Comparison of ENCODE assay signal across 13 mouse cellular contexts in the genomic region with DNA sequence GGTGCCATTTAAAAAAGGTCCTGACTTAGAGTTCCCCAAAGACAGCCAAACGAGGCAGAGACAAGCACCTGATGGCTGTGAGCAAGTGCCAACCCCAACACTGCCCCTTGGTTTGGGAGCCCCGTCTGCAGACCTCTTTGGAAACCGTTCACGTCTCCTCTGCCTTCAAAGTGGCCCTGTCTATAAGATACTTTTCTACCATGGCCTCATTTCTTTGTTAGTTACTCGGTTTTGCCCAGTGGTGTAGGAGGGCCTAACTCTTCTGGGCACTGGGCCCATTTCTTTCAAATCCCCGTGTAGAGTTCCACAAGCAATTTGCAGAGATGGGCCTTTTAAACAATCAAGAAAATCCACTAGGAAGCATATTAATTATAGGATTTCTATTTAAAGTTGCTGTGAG. TPM values are rescaled to one million over a fixed set of nuclear protein-coding genes. Genes with fewer than 3 reads are reported as not detected.
DNase-seq lines count a peak whose midpoint lies in the region; ATAC-seq and TF ChIP-seq lines count a peak whose summit lies in the region.
"Had no signal": no experiment of that assay in that cellular context is flagged by ENCODE, and none has a peak within 500 bp of the region (broad histone marks: within the 10 kb centered on the region; RNA-seq: fewer than 3 reads in every experiment).

No protein-coding gene starts in this region.

- TF ChIP-seq CTCF in hindbrain, postnatal 0 days (IDR thresholded peaks at IDR 0.05; ENCODE audit: low read depth), result no peak

- WGBS in hindbrain, embryonic 14.5 days, result 53% methylated on average over 6 of the region's 6 CpGs
- 81% methylated on average over 6 of the region's 6 CpGs for WGBS in hindbrain, embryonic 12.5 days
- WGBS in midbrain, embryonic 14.5 days, result 69% methylated on average over 6 of the region's 6 CpGs
- 84% methylated on average over 6 of the region's 6 CpGs for WGBS in midbrain, embryonic 10.5 days
- WGBS in hindbrain, postnatal 0 days, result 38% methylated on average over 6 of the region's 6 CpGs

- H3K4me2 ChIP-seq in hindbrain, embryonic 14.5 days (replicated peaks), result no peak overlapping the region
- no peak overlapping the region for H3K4me2 ChIP-seq in hindbrain, embryonic 12.5 days (replicated peaks)
- H3K4me2 ChIP-seq in midbrain, embryonic 14.5 days (ENCODE audit: low read length), result no peak overlapping the region
- H3K4me2 ChIP-seq in hindbrain, postnatal 0 days (ENCODE audit: low read depth, low read length), result no peak overlapping the region
- H3K4me2 ChIP-seq: heart, embryonic 13.5 days had no signal

- H3K4me1 ChIP-seq in hindbrain, embryonic 14.5 days (replicated peaks; ENCODE audit: control insufficient read depth, insufficient read depth, low read length), result peaks cover 38% of the 10 kb centered on the region
- H3K4me1 ChIP-seq in hindbrain, embryonic 12.5 days, result peaks cover 34% of the 10 kb centered on the region
- H3K4me1 ChIP-seq in midbrain, embryonic 14.5 days (ENCODE audit: control insufficient read depth, insufficient read depth, low read length), result peaks cover 34% of the 10 kb centered on the region
- H3K4me1 ChIP-seq in midbrain, embryonic 10.5 days, result peaks cover 18% of the 10 kb centered on the region
- H3K4me1 ChIP-seq in hindbrain, postnatal 0 days (ENCODE audit: insufficient read depth, low read length), result peaks cover 7% of the 10 kb centered on the region; the same call in 1 of the 2 replicates

- ATAC-seq in hindbrain, embryonic 14.5 days (ENCODE audit: low FRiP score), result peak; percentile 35; the same call in 1 of the 2 replicates
- no peak for ATAC-seq in hindbrain, embryonic 12.5 days (ENCODE audit: low FRiP score)
- ATAC-seq in midbrain, embryonic 14.5 days (ENCODE audit: low FRiP score, low TSS enrichment), result no peak
- ATAC-seq in hindbrain, postnatal 0 days, result peak; percentile 88; the same call in 1 of the 2 replicates

- no peak overlapping the region for H3K27ac ChIP-seq in hindbrain, embryonic 14.5 days
- H3K27ac ChIP-seq in hindbrain, embryonic 12.5 days, result no peak overlapping the region
- H3K27ac ChIP-seq in midbrain, embryonic 14.5 days (replicated peaks; ENCODE audit: low read depth, low read length), result no peak overlapping the region
- H3K27ac ChIP-seq in midbrain, embryonic 10.5 days (replicated peaks), result no peak overlapping the region
- H3K27ac ChIP-seq in hindbrain, postnatal 0 days, result peak overlapping the region; percentile 37; the same call in 1 of the 2 replicates
- H3K27ac ChIP-seq: heart, embryonic 13.5 days had no signal

- DNase-seq in hindbrain, embryonic 14.5 days (ENCODE audit: low spot score), result no peak
- peak; percentile 53 for DNase-seq in midbrain, embryonic 14.5 days
- DNase-seq in midbrain, embryonic 10.5 days (ENCODE audit: low spot score), result no peak
- peak; percentile 73 for DNase-seq in hindbrain, postnatal 0 days (ENCODE audit: low spot score)
- peak; percentile 18 for DNase-seq in right cerebral cortex, postnatal 14 days
- no peak for DNase-seq in gastrocnemius, postnatal 14 days
- DNase-seq: adrenal gland, postnatal 25 days; cerebellum, adult 18-20 months; embryo, embryonic 11 days; kidney, adult 18-20 months; lung, adult 18-20 months had no signal

- H3K9ac ChIP-seq in hindbrain, embryonic 14.5 days, result no peak overlapping the region
- H3K9ac ChIP-seq in hindbrain, embryonic 12.5 days, result no peak overlapping the region
- no peak overlapping the region for H3K9ac ChIP-seq in midbrain, embryonic 14.5 days (replicated peaks; ENCODE audit: low read length)
- H3K9ac ChIP-seq in hindbrain, postnatal 0 days (replicated peaks; ENCODE audit: low read length), result no peak overlapping the region
- H3K9ac ChIP-seq: heart, embryonic 13.5 days had no signal

- no peak overlapping the region for H3K4me3 ChIP-seq in hindbrain, embryonic 14.5 days (replicated peaks; ENCODE audit: low read length)
- H3K4me3 ChIP-seq in hindbrain, embryonic 12.5 days, result no peak overlapping the region
- H3K4me3 ChIP-seq in midbrain, embryonic 14.5 days (replicated peaks; ENCODE audit: low read depth, low read length), result no peak overlapping the region
- H3K4me3 ChIP-seq in midbrain, embryonic 10.5 days, result no peak overlapping the region
- no peak overlapping the region for H3K4me3 ChIP-seq in hindbrain, postnatal 0 days (ENCODE audit: low read length)
- H3K4me3 ChIP-seq: heart, embryonic 13.5 days had no signal

- intact Hi-C loops in gastrocnemius, postnatal 14 days (cut with DNase I; ENCODE audit: low total_unique reads), result no loop called here

- no peaks in the 10 kb centered on the region for H3K9me3 ChIP-seq in hindbrain, embryonic 14.5 days (ENCODE audit: control insufficient read depth, low read length)
- H3K9me3 ChIP-seq in hindbrain, embryonic 12.5 days (replicated peaks), result no peaks in the 10 kb centered on the region
- H3K9me3 ChIP-seq in midbrain, embryonic 14.5 days (ENCODE audit: control insufficient read depth, low read length), result no peaks in the 10 kb centered on the region
- H3K9me3 ChIP-seq in midbrain, embryonic 10.5 days (replicated peaks), result no peaks in the 10 kb centered on the region
- H3K9me3 ChIP-seq in hindbrain, postnatal 0 days (ENCODE audit: low read length), result no peaks in the 10 kb centered on the region
- H3K9me3 ChIP-seq: heart, embryonic 13.5 days had no signal

- no peaks in the 10 kb centered on the region for H3K27me3 ChIP-seq in hindbrain, embryonic 14.5 days (ENCODE audit: control insufficient read depth, insufficient read depth, low read length)
- H3K27me3 ChIP-seq in hindbrain, embryonic 12.5 days, result no peaks in the 10 kb centered on the region
- H3K27me3 ChIP-seq in midbrain, embryonic 14.5 days (ENCODE audit: control insufficient read depth, insufficient read depth, low read length), result no peaks in the 10 kb centered on the region
- no peaks in the 10 kb centered on the region for H3K27me3 ChIP-seq in midbrain, embryonic 10.5 days (ENCODE audit: low read depth, poor library complexity, severe bottlenecking)
- no peaks in the 10 kb centered on the region for H3K27me3 ChIP-seq in hindbrain, postnatal 0 days (ENCODE audit: insufficient read depth, low read length)
- H3K27me3 ChIP-seq: heart, embryonic 13.5 days had no signal

- peaks cover 10% of the 10 kb centered on the region; the same call in 1 of the 2 replicates for H3K36me3 ChIP-seq in hindbrain, embryonic 14.5 days (replicated peaks; ENCODE audit: control insufficient read depth, insufficient read depth)
- H3K36me3 ChIP-seq in hindbrain, embryonic 12.5 days, result peaks cover 4% of the 10 kb centered on the region; the same call in 1 of the 2 replicates
- peaks cover 3% of the 10 kb centered on the region; the same call in 1 of the 2 replicates for H3K36me3 ChIP-seq in midbrain, embryonic 14.5 days (ENCODE audit: control insufficient read depth, insufficient read depth, low read length)
- H3K36me3 ChIP-seq in midbrain, embryonic 10.5 days, result peaks cover 37% of the 10 kb centered on the region
- H3K36me3 ChIP-seq in hindbrain, postnatal 0 days (ENCODE audit: insufficient read depth, low read length), result no peaks in the 10 kb centered on the region

RNA-seq across cellular contexts. Expression of gene Lrpprc, which starts 43.4 kb away (rescaled TPM):
- polyA plus RNA-seq in hindbrain, embryonic 14.5 days (2014; fragmentation: Nextera tagmentation; extraction: Ambion mirVana), result 50.7 and 51.1 TPM in 2 replicates
- 52.0 and 52.3 TPM in 2 replicates for polyA plus RNA-seq in hindbrain, embryonic 12.5 days (2016; fragmentation: Nextera tagmentation; extraction: Ambion mirVana)
- polyA plus RNA-seq in midbrain, embryonic 14.5 days (2014; fragmentation: Nextera tagmentation; extraction: Ambion mirVana), result 36.4 and 51.4 TPM in 2 replicates
- 49.4 and 50.4 TPM in 2 replicates for polyA plus RNA-seq in midbrain, embryonic 10.5 days (2016; fragmentation: Nextera tagmentation; extraction: Ambion mirVana)
- total RNA-seq in hindbrain, postnatal 0 days (2014; rRNA removed), result 46.1 and 47.3 TPM in 2 replicates
- 38.1 and 39.1 TPM in 2 replicates for polyA plus RNA-seq in hindbrain, postnatal 0 days (2015; fragmentation: Nextera tagmentation; extraction: Ambion mirVana)
- 10 to 100 TPM; 59.7 to 65.7 TPM for total RNA-seq in gastrocnemius, postnatal 14 days (2021)

Comparison
In these comparisons a context has a peak if more than half of its experiments do, and no peak if none do; other contexts are left out.
1. ATAC-seq: peak in hindbrain, embryonic 14.5 days (single experiment) and hindbrain, postnatal 0 days (single experiment); none in hindbrain, embryonic 12.5 days (single experiment) and midbrain, embryonic 14.5 days (single experiment).
2. DNase-seq: peak in midbrain, embryonic 14.5 days (single experiment), hindbrain, postnatal 0 days (single experiment) and right cerebral cortex, postnatal 14 days (single experiment); none in hindbrain, embryonic 14.5 days (single experiment), midbrain, embryonic 10.5 days (single experiment) and gastrocnemius, postnatal 14 days (single experiment).